Mouse (Mus musculus) neural tube, embryonic 11.5 days (tissue): Measurements from ENCODE around the gene Acadvl. TPM values are rescaled to one million over a fixed set of nuclear protein-coding genes. Genes with fewer than 3 reads are reported as not detected.
A peak's percentile ranks its signal among the peaks of the same experiment; 100 is the strongest.

Experiments used
- ATAC-seq: fragments of 200-750 bp; cut with Nextera tagmentation; 2 replicates; pipeline ENCODE4 v1.8.0; 2017; ENCODE audit warnings: moderate number of reproducible peaks, mild to moderate bottlenecking, moderate TSS enrichment, moderate library complexity; ENCODE audit not compliant: insufficient read depth, low FRiP score, low TSS enrichment
- DNase-seq: peaks from one replicate; pipeline ENCODE4 v3.0.0-alpha.2; 2015; ENCODE audit warnings: low spot score
- H3K27ac ChIP-seq: fragments of 300-500 bp; sonication (generic); 2 replicates; pipeline ENCODE4 v1.5.1; 2014; ENCODE audit warnings: low read depth, mild to moderate bottlenecking, low read length
- H3K27me3 ChIP-seq: fragments of 300-500 bp; sonication (generic); 2 replicates; pipeline ENCODE4 v1.6.1; 2014; ENCODE audit warnings: mild to moderate bottlenecking, low read length, mixed read lengths; ENCODE audit not compliant: control insufficient read depth, insufficient read depth
- H3K36me3 ChIP-seq: fragments of 300-500 bp; sonication (generic); 2 replicates; pipeline ENCODE4 v1.6.1; 2014; ENCODE audit warnings: mild to moderate bottlenecking, low read length, moderate library complexity, mixed read lengths; ENCODE audit not compliant: control insufficient read depth, insufficient read depth
- H3K4me1 ChIP-seq: fragments of 300-500 bp; sonication (generic); 2 replicates; pipeline ENCODE4 v1.6.1; 2014; ENCODE audit warnings: low read length, mixed read lengths; ENCODE audit not compliant: control insufficient read depth, insufficient read depth
- H3K4me2 ChIP-seq: fragments of 300-500 bp; sonication (generic); 2 replicates; pipeline ENCODE4 v1.6.1; 2014; ENCODE audit warnings: low read depth, mild to moderate bottlenecking, moderate library complexity
- H3K4me3 ChIP-seq: fragments of 300-500 bp; sonication (generic); 2 replicates; pipeline ENCODE4 v1.5.1; 2014; ENCODE audit warnings: low read depth, low read length
- H3K9ac ChIP-seq: fragments of 300-500 bp; sonication (generic); 2 replicates; pipeline ENCODE4 v1.6.1; 2014; ENCODE audit warnings: mild to moderate bottlenecking, low read length
- H3K9me3 ChIP-seq: fragments of 300-500 bp; sonication (generic); 2 replicates; pipeline ENCODE4 v1.6.1; 2016; ENCODE audit warnings: low read length; ENCODE audit not compliant: control insufficient read depth
- WGBS: fragments of 180-500 bp; shearing (Covaris S2); extraction: QIAGEN DNeasy Blood & Tissue Kit; methylation state at CpG from one replicate; pipeline ENCODE4 v1.1.7; 2014; 5-methylcytosine and 5-hydroxymethylcytosine counted together
- polyA plus RNA-seq: library from polyadenylated mRNA; unstranded; fragments of >200 nt; fragmentation: Nextera tagmentation; extraction: Ambion mirVana; gene quantifications from 2 replicates; pipeline ENCODE4 v1.2.1, GENCODE M21; 2014

Acadvl gene
- polyA plus RNA-seq, 1 experiment from 2014 or later, result 54.1 TPM

DNA sequence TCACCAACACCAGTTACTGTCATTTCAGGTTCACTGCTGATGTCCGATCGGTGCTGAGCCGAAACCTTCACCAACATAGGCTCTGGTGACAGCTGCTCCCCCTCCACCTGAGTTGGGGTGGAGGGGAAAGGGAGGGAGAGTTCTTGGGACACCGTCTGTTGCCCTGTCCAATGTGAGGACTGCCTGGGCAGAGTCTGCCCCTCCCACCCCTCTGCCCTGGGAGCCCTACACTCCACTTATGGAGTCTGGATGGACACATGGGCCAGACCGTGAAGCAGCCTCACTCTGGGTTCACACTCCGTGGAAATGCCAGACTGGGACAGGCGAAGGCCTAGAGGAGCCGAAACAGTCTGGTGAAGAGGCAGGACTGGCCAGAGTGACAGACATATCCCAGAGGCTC, 25.3 kb downstream of the Acadvl start:
- Histone ChIP-seq H3K4me2 (no peak overlapping the region), H3K4me3 (no peak overlapping the region), H3K27me3 (no peaks in the 10 kb centered on the region), H3K9me3 (no peaks in the 10 kb centered on the region), H3K9ac (no peak overlapping the region), H3K4me1 (peaks cover 7% of the 10 kb centered on the region), H3K27ac (no peak overlapping the region), H3K36me3 (peaks cover 14% of the 10 kb centered on the region)
- DNase-seq, result no peak
- 93% methylated on average over 8 of the region's 8 CpGs for WGBS
- no peak; the same call in 1 of the 2 replicates for ATAC-seq

GRCm38 (mm10) chr11:69984431-69984830, 30.8 kb downstream of the Acadvl start:
- H3K36me3 ChIP-seq, result peaks cover 17% of the 10 kb centered on the region

GRCm38 (mm10) chr11:69983377-69983776, 31.8 kb downstream of the Acadvl start:
- Histone ChIP-seq H3K27ac (no peak overlapping the region), H3K9ac (no peak overlapping the region), H3K4me3 (no peak overlapping the region), H3K4me2 (no peak overlapping the region), H3K9me3 (no peaks in the 10 kb centered on the region), H3K27me3 (no peaks in the 10 kb centered on the region), H3K4me1 (peaks cover 8% of the 10 kb centered on the region), H3K36me3 (peaks cover 12% of the 10 kb centered on the region)
- DNase-seq (no peak), ATAC-seq (no peak)
- 91% methylated on average over 4 of the region's 4 CpGs for WGBS

More at GRCm38 (mm10) chr11:69984431-69984830, 30.8 kb downstream of the Acadvl start:
- Histone ChIP-seq H3K9me3 (no peaks in the 10 kb centered on the region), H3K27ac (no peak overlapping the region), H3K4me3 (no peak overlapping the region), H3K9ac (no peak overlapping the region), H3K4me2 (no peak overlapping the region), H3K4me1 (peaks cover 8% of the 10 kb centered on the region), H3K27me3 (no peaks in the 10 kb centered on the region)
- no peak for DNase-seq
- WGBS, result 91% methylated on average over 8 of the region's 8 CpGs
- no peak for ATAC-seq

GRCm38 (mm10) chr11:69982877-69983276, 32.3 kb downstream of the Acadvl start:
- peak overlapping the region; percentile 84 for H3K4me2 ChIP-seq
- no peak overlapping the region for H3K27ac ChIP-seq
- 50% methylated on average over 5 of the region's 5 CpGs for WGBS
- H3K9ac ChIP-seq, result peak overlapping the region; percentile 45; the same call in 1 of the 2 replicates
- peaks cover 12% of the 10 kb centered on the region for H3K36me3 ChIP-seq
- H3K27me3 ChIP-seq, result no peaks in the 10 kb centered on the region
- ATAC-seq (no peak), DNase-seq (no peak)
- no peaks in the 10 kb centered on the region for H3K9me3 ChIP-seq
- H3K4me3 ChIP-seq, result peak overlapping the region; percentile 86; the same call in 1 of the 2 replicates
- H3K4me1 ChIP-seq, result peaks cover 8% of the 10 kb centered on the region

DNA sequence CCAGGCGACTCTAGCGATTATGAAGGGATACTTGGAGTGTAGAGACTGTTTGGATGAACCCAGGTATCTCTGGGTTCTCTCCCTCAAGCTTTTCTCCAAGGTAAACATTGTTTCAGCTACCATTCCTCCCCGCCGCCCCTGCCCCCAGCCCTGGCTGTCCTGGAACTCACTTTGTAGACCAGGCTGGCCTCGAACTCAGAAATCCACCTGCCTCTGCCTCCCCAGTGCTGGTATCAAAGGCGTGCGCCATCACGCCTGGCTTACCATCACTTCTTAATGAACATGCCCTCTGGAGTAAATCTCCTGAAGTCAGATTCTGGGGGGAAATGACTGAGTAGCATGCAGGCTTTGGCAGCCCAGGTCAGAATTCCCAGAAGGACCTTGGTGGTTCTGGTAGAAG, 33.0 kb downstream of the Acadvl start, which contains the start of gene Elp5:
Elp5 (minus strand) TSS at position 293 of the 400 bp plus-strand sequence.
- DNase-seq (no peak), ATAC-seq (no peak)
- H3K27ac ChIP-seq, result peak within 1 kb of the TSS; percentile 97
- H3K4me1 ChIP-seq, result peaks cover 8% of the 10 kb centered on the region
- WGBS, result 62% methylated on average over 8 of the region's 8 CpGs
- no peaks in the 10 kb centered on the region for H3K9me3 ChIP-seq
- peak within 1 kb of the TSS; percentile 84 for H3K4me2 ChIP-seq
- H3K27me3 ChIP-seq, result no peaks in the 10 kb centered on the region
- H3K9ac ChIP-seq, result peak within 1 kb of the TSS; percentile 90
- H3K4me3 ChIP-seq, result peak within 1 kb of the TSS; percentile 86
- peaks cover 12% of the 10 kb centered on the region for H3K36me3 ChIP-seq

DNA sequence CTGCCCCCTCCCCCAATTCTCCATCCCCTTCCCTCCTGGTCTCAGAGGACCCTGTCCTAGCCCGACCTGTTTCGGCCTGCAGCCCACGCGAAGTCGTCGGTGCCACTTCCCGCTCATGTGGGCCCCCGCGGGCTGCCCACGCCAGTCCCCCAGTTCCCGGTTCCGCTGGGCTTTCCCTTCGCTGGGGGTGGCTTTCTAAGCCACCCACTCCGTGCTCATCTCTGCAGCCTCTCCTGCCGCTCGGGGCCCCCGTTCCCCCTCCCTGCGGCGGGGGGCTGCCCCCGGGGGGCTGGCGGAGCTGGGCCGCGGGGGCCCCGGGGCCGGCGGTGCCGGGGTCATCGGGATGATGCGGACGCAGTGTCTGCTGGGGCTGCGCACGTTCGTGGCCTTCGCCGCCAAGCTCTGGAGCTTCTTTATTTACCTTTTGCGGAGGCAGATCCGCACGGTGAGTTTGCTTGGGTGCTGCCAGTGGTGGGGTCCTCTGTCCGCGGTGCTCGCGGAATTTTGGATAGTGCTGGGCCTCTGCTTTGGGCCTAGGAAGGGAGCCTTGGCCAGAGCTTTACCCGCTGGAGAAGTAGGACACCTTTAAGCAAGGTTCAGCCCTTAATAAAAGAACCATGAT, 34.0 kb downstream of the Acadvl start, which contains the start of gene Ctdnep1:
Ctdnep1 (plus strand) TSS at position 16 of the 622 bp plus-strand sequence.
- ATAC-seq, result peak; percentile 65
- Histone ChIP-seq H3K4me2 (peak within 1 kb of the TSS; percentile 84), H3K9ac (peak within 1 kb of the TSS; percentile 90), H3K9me3 (no peaks in the 10 kb centered on the region), H3K36me3 (peaks cover 12% of the 10 kb centered on the region), H3K4me1 (peaks cover 8% of the 10 kb centered on the region), H3K27ac (peak within 1 kb of the TSS; percentile 97), H3K4me3 (peak within 1 kb of the TSS; percentile 86), H3K27me3 (no peaks in the 10 kb centered on the region)
- WGBS, result under 1% methylated on average over 33 of the region's 43 CpGs
- DNase-seq, result no peak

DNA sequence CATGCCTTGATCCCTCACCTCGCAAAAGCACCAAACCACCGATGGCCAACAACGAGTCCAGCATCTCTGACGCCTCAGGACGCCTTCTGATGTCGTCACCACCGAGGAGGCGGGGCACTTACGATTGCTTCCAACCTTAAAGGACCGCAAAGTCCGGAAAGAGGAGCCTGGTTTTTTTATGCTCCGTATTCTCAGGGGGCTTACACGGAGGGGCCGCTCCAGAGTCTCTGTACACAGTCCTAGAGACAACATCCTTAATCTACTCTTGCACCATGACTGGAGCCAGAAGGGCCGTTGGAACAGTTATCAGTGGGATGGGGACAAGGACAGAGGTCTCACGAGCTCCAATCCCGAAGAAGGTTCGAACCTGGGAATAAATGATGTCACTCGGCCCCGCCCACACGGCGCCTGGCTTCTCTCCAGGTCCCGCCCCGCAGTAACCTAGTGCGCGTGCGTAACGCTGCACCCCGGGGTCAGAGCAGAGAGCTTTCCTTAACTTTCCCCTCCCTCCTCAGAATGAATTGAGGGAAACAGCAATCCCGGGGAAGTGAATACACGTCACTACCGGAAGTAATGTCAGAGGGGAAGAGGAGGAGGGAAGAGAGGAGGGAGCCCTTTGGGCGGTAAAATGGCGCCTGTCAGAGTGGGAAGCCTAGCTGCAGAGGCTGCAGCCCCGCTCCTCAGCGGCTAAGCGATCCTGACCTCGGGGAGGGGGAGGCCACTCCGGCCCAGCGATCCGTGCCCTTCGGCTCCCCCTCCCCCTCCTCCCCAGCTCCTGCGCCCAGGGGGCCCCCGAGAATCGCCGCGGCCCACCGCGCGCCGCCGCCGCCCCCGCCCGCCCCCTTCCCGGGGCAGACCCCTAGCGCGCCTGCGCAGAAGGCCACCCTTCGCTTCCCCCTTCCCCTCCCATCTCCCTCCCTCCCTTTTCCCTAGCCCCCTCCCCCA, 34.7 kb downstream of the Acadvl start:
- H3K27ac ChIP-seq, result peak overlapping the region; percentile 97
- peak overlapping the region; percentile 84 for H3K4me2 ChIP-seq
- H3K4me1 ChIP-seq, result peaks cover 8% of the 10 kb centered on the region
- H3K27me3 ChIP-seq, result no peaks in the 10 kb centered on the region
- DNase-seq, result peak; percentile 99
- ATAC-seq, result peak; percentile 87
- under 1% methylated on average over 51 of the region's 60 CpGs for WGBS
- peak overlapping the region; percentile 90 for H3K9ac ChIP-seq
- no peaks in the 10 kb centered on the region for H3K9me3 ChIP-seq
- peaks cover 13% of the 10 kb centered on the region for H3K36me3 ChIP-seq
- H3K4me3 ChIP-seq, result peak overlapping the region; percentile 86

DNA sequence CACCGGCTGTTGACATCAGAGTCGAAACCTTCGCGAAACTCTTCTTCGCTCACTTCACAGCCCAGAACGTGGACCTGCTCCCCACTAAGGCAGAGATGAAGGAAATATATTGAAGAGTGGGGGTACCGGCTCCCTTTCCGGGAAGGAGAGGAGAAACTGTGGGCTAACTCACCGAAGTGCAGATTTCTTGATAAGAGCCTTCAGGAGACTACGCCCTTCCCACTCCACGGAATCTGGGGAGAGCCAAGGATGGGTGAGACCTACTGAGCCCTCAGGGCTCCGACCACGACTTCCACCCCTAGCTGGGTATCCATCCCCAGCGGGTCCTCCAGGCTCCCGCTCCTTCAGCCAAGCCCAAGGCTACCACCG, 35.4 kb downstream of the Acadvl start:
- no peak for DNase-seq
- peaks cover 8% of the 10 kb centered on the region for H3K4me1 ChIP-seq
- WGBS, result 4% methylated on average over 16 of the region's 16 CpGs
- H3K36me3 ChIP-seq, result peaks cover 11% of the 10 kb centered on the region
- no peaks in the 10 kb centered on the region for H3K9me3 ChIP-seq
- H3K27me3 ChIP-seq, result no peaks in the 10 kb centered on the region
- H3K4me2 ChIP-seq, result peak overlapping the region; percentile 84
- peak overlapping the region; percentile 90 for H3K9ac ChIP-seq
- ATAC-seq, result no peak
- H3K27ac ChIP-seq, result peak overlapping the region; percentile 97
- H3K4me3 ChIP-seq, result peak overlapping the region; percentile 86
